Mouse (Mus musculus): ENCODE data around the gene Rrh.

Rrh gene

DNA sequence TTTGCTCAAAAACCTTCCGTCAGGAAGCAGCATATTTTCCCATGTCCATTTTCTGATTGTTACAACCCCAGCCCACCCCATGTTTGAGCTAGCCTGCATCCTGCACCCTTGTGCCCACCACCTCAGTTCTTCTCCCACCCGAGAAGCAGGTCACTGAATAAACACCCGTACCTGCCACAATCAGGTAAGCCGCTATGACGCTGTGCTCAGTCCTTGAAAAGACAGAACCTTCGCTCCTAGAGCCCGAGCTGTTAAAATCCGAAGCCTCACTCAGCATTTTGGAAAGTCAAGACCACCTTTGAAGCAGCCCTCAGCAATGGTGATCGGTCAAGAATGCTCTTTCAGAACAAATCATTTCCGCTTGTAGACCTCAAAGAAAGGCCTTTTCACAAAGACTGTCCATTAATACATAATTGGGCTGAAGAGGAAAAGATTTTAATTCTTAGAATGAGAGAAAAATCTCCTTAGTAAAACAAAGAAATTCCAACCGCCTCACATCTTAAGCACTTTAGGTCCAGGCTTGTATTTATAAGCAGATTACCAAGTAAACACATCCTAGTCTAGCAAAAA, at the start of gene Rrh:
Gene Rrh (minus strand): TSS at position 382 of the 570 bp plus-strand sequence.
- DNase-seq (ENCODE audit: low spot score in 2 of 2) = no peak

DNA sequence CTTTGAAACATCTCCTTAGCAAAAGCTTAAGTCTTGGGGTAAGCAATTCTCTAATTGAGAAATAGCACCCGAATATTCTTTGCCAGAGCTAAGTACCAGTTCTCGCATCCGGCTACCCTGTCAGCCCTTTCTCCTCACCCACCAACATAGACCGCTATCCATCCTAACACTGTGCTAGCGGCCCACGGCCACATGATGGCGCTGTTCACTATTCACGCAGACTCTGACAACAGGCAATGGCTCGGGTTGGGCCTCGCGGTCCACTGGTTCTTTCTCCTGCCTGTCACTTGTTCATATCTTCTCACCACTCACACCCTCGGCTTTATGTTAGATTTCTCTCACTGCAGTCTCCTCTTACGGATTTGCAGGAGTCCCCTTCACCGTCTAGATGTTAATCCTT, 41.3 kb upstream of the Rrh start:
- DNase-seq (ENCODE audit: low spot score in 2 of 2) = peak; percentile 9 to 18

DNA sequence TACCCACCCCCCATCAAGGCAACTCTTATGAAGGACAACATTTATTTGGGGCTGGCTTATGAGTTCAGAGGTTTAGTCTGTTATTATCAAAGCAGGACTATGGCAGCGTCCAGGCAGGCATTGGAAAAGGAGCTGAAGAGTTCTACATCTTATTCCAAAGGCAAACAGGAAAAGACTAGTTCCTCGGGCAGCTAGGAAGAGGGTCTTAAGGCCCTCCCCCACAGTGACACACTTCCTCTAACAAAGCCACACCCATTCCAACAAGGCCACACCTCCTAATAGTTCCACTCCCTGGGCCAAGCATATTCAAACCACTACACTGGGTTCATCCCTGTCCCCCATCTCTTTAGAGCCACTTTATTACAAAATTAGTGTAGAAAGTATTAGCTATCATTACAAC, 40.2 kb upstream of the Rrh start:
- no peak for DNase-seq (ENCODE audit: low spot score in 2 of 2)

DNA sequence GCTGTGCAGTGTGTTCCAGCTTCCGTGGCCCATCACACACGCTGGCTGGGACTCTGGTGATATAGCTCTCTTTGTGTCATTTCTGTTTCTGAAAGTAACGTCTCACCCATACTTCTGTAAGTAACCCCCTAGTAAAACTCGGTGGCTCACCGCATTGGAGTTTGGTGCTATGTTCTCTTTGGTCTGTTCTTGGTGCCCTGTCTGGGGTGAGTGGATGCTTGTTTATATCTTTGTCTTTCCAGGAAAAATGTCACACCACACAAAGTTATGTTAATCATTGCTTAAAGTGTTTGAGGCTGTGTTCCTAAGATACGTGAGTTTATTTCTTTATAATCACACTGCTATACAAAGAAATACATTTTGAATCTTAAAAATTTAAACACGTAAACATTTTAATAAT, 24.5 kb upstream of the Rrh start:
- no peak for DNase-seq (ENCODE audit: low spot score in 2 of 2)

DNA sequence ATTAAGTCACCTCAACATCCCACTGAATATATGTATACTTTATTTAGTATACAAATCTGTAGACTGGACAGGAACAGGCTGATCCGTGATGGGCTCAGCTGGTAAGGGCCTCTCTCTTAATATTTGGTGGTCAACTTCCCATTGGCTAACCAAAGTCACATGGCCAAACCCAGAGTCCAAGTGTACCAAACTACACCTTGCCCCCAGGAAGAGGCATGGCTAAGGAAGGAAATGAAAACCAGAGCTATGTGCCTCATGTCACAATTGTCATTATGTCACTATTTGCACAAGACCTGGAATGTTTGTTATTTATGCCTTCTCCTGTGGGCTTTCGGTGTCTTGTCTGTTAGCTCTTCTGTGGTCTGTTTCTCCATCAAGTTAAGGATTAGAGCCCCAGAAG, 23.5 kb upstream of the Rrh start:
- DNase-seq (ENCODE audit: low spot score in 2 of 2) = no peak

DNA sequence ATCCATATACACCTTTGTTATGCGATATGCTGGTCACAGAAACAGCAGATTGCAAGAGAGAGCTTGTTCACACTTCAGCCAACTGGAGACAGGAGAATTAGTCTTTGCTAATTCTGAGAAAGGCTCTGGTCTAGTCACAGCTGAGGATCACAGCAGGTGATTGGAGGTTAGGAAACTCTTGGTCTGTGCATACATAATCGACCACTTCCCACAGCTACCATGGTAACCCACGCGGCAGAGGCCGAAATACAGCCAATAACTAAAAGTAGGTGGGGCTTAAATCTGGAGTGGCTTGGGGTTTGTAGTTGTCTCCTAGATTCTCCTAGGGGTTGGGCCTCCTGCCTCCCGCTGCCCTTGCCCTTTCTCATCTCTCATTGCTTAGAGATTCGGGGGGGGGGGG, 15.6 kb upstream of the Rrh start:
- no peak for DNase-seq (ENCODE audit: low spot score in 2 of 2)

DNA sequence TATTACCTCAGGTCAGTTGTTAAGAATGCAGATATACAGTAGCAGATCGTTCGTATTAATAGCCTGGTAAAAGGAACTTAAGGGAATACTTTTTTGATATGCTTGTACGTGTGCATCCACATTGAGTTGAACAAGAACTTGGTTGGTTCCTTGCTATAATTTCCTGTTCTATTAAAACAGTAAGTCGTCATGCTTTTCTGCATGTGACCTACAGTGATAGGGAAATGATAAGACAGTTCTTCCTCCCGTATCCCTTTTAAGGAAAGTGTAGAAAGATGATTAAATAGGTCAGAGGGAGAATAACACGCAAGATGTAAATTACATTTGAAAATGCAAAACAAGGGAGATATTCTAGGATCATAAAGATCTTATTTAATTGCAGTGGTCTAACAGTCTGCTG, 14.6 kb upstream of the Rrh start:
- no peak for DNase-seq (ENCODE audit: low spot score in 2 of 2)

DNA sequence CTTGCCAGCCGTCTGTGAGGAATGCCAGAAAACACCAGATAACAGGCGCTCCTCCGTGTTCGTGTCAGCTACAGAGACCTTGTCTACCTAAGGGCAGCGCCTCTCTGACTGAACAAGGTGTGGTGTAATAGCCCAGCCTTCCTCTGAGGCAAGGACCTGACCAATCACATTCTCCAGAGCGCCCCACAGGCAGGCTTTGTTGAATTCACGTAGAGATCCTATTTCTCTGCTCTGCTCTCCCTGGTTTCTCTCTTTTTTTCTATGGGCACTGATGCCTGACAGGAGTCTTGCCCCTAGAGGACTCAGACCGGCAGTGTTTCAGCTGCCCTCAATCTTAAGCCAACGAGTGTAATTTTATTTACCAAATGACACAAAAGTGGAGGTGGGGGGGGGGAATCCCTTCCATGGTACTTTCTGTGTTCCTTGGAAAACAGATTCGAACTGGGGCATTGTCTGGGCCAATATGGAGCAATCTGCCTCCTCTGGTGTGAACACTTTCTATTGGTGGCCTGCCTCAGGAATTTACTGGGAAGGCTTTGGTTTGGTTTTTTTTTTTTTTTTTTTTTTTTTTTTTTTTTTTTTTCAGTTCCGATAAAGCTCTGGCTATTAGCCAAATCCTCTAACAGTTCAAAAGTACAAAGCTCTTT, 13.8 kb upstream of the Rrh start:
- peak in 1 of 2 experiments; percentile 2 for DNase-seq (ENCODE audit: low spot score in 2 of 2)

DNA sequence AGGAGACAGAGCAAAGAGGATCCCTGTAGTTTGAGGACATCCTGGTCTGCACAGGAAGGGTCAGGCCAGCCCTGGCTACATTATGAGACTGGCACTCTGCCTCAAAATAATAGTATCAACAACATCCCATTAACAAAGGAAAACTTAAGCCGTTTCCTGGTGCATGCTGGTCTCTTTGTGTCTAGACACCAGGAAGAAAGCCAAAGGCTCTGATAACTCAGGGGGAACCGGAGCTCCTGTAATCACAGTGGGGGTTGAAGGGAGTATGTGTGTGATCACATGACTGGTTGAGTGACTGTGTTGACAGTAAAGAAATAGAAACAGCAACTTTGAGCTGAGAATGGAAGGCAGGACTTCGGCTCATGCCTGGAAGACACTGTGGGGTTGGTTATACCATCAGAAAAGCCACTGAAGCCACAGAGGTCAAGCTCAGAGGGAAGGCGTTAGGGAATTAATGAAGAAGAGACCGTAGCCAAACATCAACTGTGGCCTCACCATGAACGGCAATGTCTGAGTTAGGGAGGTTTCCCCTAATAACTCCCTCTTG, 13.1 kb upstream of the Rrh start, which contains the start of gene Cfi:
Gene Cfi (plus strand): TSS at position 497 of the 547 bp plus-strand sequence.
- no peak for DNase-seq (ENCODE audit: low spot score in 2 of 2)

DNA sequence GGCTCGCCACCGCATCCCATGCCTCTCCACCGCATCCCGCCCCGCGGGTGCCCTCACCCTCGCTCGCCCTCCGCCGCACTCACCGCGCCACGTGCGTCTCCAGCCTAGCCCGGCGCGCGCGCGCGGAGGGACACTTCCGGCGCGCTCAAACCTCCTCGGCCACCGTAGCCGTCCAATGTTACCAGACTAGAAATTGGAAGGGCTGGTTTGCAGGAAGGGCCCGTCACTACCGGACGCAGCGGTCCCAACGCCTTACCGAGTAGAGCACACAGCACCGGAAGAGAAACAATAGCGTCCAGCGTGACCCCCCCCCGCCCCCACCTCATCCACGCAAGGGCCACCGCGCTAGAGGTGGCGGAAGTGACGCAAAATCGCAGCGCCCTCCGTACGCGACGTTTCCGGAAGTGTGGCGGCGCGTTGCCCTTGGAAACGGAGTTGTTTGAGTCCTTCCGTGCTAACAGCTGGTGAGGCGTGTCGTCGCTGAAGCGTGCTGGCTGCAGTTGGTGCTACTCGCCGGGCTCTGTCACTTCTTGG, 8.7 kb upstream of the Rrh start, which contains the start of gene Gar1:
Gene Gar1 (minus strand): TSS at position 362 of the 534 bp plus-strand sequence.
- peak; percentile 90 to 91 for DNase-seq (ENCODE audit: low spot score in 2 of 2)

DNA sequence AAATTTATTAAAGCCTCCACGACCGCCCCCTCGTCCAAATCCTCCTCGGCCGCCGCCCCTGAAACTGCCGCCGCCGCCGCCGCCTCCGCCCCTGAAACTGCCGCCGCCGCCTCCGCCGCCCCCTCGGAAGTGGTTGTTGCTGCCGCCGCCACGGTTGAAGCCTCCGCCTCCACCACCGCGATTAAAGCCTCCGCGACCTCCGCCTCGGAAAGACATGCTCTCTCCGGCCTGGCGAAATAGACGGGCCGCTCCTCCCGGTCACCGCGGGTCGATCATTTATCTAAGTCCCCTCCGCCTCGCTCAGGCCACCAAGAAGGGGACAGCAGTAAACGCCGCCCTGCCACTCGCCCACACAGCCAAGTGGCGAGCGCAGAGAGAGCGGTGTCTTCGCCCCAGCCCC, 8.2 kb upstream of the Rrh start:
- DNase-seq (ENCODE audit: low spot score in 2 of 2) = peak in 1 of 2 experiments; percentile 2

DNA sequence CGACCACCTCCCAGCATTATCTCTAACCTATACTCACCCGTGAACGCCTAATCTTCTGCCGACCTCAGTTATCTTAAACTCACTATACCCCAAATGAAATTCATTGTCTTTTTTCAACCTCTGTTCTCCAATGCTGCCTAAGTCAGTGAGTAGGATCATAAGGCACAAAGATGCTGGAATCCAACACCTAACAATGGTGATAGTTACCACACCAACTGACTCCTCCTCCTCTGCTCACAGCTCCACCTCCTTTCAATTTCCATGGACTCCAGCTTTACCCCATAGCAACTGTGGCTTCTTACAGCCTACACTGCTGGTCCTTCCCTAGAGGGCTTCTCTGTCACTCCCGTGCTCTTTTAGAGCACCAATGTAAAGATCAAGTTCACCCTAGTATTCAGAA, 5.3 kb upstream of the Rrh start:
- DNase-seq (ENCODE audit: low spot score in 2 of 2) = no peak

DNA sequence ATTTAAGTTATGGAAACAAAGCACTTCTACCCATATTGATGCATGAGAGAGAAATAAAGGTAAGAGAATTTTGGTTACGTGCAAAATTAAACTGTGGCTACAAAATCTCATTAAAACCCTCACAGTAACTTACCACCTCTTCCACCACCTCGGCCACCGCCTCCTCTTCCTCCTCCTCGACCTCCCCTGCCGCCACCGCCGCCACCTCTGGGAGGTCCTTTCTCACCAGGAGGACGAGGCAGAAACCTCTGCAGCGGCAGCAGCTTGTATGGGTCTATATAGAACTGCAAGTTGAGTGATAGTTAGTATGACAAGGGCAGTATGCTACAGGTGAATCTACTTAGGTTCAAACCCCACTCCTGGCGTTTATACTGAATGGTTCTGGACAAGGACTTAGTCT, 4.3 kb upstream of the Rrh start:
- no peak for DNase-seq (ENCODE audit: low spot score in 2 of 2)

DNA sequence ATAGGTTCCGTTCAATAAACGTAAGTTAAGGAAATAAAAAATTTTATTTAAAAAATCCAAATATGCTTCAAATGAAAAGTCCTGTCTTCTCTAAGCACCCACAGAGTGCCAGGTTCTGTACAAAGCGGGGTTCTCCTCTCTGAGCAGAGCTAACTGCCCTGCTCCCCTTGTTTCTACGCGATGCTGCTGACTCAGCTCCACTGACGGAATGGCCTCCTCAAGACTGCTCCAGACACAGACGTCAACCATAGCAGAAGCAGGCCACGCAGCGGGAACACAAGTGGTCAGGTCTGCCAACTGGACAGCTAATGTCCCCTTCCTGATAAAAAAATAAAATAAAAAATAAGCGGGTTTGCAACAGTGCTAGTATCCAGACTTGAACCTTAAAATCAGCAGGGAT, 2.5 kb upstream of the Rrh start:
- no peak for DNase-seq (ENCODE audit: low spot score in 2 of 2)

DNA sequence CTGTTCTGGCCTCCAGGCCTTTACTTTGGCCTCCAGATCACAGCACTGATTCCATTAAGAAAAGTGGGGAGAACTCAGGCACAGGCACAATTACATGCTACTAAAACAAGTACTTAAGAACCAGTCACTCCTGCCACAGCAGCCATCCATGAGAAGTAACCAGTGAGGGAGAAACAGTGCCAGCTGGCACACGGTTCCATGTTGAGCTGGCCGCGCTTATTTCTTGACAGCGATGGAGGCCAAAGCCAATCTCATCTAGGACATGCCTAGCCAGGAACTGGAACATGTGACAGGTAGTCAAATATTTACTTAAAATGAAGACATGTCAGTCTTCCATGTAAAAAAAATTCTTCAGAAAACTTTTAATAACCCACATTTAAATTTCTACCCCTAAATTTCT, 1.8 kb upstream of the Rrh start:
- DNase-seq (ENCODE audit: low spot score in 2 of 2) = no peak

DNA sequence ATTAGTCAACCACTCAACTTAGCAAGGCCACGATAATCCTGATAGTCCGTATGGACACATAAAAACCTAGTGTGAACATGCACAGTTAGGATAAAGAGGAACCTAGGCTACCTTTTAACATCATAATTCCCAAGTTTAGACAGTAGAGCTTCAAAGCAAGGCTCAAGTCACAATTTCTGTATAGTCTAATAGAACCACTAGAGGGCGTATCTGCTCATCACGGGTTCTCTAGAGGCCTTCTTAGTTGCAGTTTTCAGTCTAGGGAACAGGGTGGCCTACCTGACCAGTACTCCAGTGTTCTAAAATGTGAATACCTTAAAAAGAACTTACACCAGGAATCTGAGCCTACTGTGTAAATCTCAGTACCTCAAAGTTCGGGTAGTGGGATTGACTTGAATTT, 906 bp upstream of the Rrh start:
- no peak for DNase-seq (ENCODE audit: low spot score in 2 of 2)

DNA sequence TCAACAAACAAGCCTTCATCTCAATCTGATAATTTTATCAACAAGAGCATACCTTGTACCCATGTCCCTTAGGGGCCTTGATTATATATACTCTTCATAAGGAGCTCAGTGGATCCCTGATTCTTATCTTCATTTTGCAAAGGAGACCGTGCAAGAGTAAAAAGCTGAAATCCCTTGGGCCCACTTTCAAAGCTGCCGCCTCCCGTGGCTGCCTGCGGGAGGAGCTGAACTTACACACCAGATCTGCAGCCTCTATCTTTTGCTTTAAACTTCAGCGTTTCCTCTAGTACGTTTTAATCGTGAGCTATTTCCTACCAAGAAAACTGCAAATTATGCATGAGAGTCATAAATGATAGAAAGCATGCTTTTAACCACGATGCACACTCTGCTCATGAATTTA, 651 bp downstream of the Rrh start:
- no peak for DNase-seq (ENCODE audit: low spot score in 2 of 2)

DNA sequence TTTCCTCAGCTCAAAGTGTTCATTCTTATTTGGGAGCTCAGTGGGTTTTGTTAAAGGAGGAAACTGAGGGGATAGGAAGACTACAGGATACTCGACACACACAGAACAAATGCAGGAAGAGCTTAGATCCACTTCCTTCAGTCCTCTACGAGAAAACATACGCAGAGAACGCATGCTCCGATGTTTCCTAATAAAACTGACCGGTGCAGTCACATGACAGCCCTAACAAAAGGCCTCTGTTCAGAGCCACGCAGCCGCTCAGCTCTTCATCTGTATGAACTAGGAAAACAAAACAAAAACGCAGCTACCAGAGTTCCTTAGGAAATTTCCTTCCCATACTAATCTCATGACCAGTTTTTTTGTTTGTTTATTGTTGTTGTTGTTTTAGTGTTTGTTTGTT, 1.5 kb downstream of the Rrh start:
- no peak for DNase-seq (ENCODE audit: low spot score in 2 of 2)

DNA sequence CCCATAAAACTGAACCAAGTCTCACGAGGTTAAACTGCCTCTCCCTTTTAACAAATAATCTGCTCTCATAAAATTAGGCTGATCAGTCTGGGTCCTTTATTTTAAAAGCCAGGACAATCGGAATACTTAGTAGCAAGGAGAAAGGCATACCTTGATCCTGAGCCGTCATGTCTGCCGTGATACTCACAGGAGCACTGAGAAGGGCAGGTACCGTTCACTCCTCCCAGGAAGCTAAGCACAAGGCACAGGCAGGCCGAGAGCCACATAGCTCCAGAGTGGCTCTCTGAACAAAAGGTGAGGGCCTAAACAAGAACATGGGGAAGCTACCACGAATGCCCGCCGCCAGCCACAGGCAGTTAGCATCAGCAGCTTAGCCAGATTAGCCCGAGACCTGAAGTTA, 18.6 kb downstream of the Rrh start, which contains the start of gene Lrit3:
Gene Lrit3 (minus strand): TSS at position 266 of the 400 bp plus-strand sequence.
- DNase-seq (ENCODE audit: low spot score in 2 of 2) = no peak

DNA sequence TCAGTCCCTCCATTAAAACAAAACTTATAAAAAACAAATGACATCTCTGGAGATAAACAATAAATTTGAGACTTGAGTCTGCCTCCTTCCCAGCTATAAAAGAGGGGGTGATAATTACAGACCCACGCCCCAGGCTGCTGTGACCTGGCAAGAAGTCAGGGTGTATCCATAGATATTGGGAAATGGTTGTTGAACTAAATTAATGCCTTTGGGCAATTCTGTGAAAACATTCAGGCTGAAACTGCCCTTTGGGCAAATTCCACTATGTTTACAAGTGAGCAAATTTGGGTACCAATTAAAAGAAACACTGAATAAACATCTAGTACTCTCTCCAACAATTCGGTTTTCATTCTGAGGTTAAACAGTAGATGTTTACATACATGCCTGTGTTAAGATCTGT, 23.4 kb downstream of the Rrh start:
- no peak for DNase-seq (ENCODE audit: low spot score in 2 of 2)

DNA sequence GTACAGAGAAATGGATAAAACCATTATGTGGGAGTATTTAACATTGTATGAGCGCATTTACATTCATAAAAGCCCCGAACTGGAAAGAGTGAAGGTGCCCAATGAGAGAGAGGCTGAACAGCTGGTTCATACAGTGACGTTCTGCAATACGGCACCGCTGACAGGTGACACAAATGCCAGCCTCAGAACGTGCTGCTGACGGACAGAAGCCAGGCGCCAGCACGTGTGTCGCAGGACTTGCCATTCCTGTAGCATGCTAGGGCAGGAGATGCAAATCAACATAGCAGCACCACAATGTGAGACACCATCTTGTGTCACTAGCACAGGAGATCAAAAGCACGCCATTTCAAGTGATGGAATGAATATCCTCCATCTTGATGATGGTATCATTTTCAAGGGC, 23.8 kb downstream of the Rrh start:
- DNase-seq (ENCODE audit: low spot score in 2 of 2) = no peak

DNA sequence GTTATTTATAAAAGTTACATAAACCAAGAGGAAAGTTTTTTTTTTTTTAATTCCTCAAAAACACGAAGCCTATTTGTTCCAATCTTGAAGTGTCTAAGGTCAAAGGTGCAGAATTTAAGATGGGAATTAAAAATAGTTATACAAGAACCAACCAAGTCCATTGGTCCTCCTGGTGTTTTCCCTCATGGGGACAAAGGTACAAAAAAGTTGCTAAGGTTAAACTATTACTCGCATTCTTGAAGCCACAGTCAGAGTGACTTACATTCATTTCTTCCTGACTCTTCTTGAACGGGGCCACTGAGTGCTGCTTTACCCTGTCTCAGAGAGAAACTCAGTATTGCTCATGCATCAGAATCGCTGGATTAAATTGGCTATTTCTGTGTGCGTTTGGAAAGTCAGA, 25.0 kb downstream of the Rrh start:
- no peak for DNase-seq (ENCODE audit: low spot score in 2 of 2)

DNA sequence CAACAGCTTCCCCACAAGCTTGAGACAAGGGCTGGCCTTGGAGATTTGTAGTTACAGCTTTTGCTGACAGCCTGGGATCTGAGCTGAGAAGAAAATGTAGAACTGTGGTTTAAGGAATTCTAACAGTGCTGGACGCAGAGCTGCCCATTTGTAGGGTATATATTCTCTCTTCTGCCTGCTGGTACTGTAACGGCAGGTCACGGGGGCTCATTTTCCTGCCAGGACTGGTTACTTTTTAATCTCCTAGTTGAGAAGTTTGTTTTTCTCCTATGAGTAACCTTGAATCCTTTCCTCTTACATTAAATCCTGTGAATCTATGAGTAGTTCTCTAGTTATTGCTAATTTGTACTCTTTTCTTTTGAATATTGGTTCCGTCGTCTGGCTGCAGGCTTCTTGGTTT, 28.6 kb downstream of the Rrh start:
- no peak for DNase-seq (ENCODE audit: low spot score in 2 of 2)
